8 mouse cellular contexts compared by ENCODE assay signal in the genomic region with DNA sequence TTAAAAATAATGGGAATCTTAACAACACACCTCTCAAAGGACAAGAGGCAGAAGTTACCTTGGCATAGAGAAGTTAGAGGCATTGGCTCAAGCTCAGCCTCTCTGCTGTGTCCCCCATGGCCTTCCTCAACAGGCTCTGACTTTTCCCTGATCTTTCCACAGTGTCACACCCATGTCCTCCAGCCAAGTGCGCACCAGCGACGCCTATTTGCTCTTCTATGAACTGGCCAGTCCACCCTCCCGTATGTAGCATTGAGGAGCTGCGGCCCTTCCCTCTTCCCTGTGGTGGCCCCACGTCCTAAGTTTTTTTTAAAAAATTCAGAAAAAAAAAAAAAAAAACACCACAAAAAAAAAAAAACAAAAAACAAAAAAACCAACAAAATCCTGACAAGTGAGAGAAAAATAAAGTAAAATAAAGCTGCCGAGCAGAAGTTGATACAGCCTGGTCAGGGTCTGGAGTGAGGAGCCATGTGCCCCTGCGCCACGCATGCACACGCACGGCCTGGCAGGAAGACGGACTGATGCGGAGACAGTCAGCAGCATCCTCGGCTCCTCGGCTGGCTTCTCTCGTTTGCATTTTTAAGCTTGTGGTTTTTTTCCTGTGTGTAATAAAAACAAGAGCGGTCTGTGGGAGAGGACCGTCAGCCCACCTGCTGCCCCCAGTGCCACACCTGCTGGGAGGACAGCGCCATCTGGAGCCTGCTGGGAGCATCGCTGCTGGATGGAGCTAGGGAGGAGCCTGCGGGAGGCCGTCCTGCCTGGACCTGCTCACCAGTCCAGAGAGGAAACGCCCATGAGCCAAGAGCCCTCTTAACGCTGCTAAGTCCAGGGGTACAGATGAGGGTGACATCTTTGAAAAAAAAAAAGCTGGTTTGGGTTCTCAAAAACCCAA. TPM values are rescaled to one million over a fixed set of nuclear protein-coding genes. Genes with fewer than 3 reads are reported as not detected.
DNase-seq lines count a peak whose midpoint lies in the region; ATAC-seq lines count a peak whose summit lies in the region.

No protein-coding gene starts in this region.

- intact Hi-C loops in left cerebral cortex, postnatal 25 days (cut with DNase I), result no loop called here

- DNase-seq in Muller cell, postnatal 12 days (ENCODE audit: inconsistent ontology term), result peak; percentile 64
- DNase-seq in cerebellum, postnatal 14 days, result peak; percentile 84 to 89
- DNase-seq in gastrocnemius, adult 18-20 months (ENCODE audit: low spot score), result peak; percentile 87
- peak; percentile 74 for DNase-seq in induced T-regulatory cell, adult 2 months (ENCODE audit: low read depth)
- peak; percentile 75 to 90 for DNase-seq in left cerebral cortex, postnatal 25 days (ENCODE audit: low spot score in 2 of 2)
- peak; percentile 69 for DNase-seq in mesoderm, embryonic 11.5 days (ENCODE audit: low read depth, low spot score)
- peak; percentile 75 to 80 for DNase-seq in right cerebral cortex, postnatal 36 days (ENCODE audit: low spot score in 2 of 2)

- ATAC-seq in inflammation-experienced regulatory T-cells, adult 6 months, result no peak

RNA-seq across cellular contexts. Expression of a gene that starts 7.7 kb away (rescaled TPM):
- not detected for total RNA-seq in gastrocnemius, adult 18-20 months (2021)
- total RNA-seq in left cerebral cortex, postnatal 25 days (2021), result 1 to 10 TPM in 1 of 2 experiments, under 1 TPM in 1; 0.55 to 1.6 TPM
- polyA plus RNA-seq in inflammation-experienced regulatory T-cells, adult 6 months (2017; shearing (Covaris generic)), result not detected

RNA-seq across cellular contexts. Expression of a gene that starts 13.2 kb away (rescaled TPM):
- total RNA-seq in gastrocnemius, adult 18-20 months (2021), result 1 to 10 TPM; 3.9 to 5.4 TPM
- total RNA-seq in left cerebral cortex, postnatal 25 days (2021), result 10 to 100 TPM; 23.1 to 26.1 TPM
- polyA plus RNA-seq in inflammation-experienced regulatory T-cells, adult 6 months (2017; shearing (Covaris generic)), result not detected

RNA-seq across cellular contexts. Expression of a gene that starts 19.4 kb away (rescaled TPM):
- total RNA-seq in gastrocnemius, adult 18-20 months (2021), result 1 to 10 TPM in 1 of 2 experiments, under 1 TPM in 1; 0.43 to 1.9 TPM
- under 1 TPM; 0.14 to 0.27 TPM for total RNA-seq in left cerebral cortex, postnatal 25 days (2021)
- not detected for polyA plus RNA-seq in inflammation-experienced regulatory T-cells, adult 6 months (2017; shearing (Covaris generic))

RNA-seq across cellular contexts. Expression of a gene that starts 19.5 kb away (rescaled TPM):
- 1 to 10 TPM; 1.5 to 3.0 TPM for total RNA-seq in gastrocnemius, adult 18-20 months (2021)
- 10 to 100 TPM; 30.6 to 31.5 TPM for total RNA-seq in left cerebral cortex, postnatal 25 days (2021)
- polyA plus RNA-seq in inflammation-experienced regulatory T-cells, adult 6 months (2017; shearing (Covaris generic)), result 1 to 10 TPM; 3.9 to 8.2 (median 6.0) TPM

RNA-seq across cellular contexts. Expression of a gene that starts 27.0 kb away (rescaled TPM):
- 100 to 1,000 TPM; 125 to 221 TPM for total RNA-seq in gastrocnemius, adult 18-20 months (2021)
- total RNA-seq in left cerebral cortex, postnatal 25 days (2021), result 100 to 1,000 TPM in 1 of 2 experiments, 10 to 100 TPM in 1; 72.3 to 106 TPM
- polyA plus RNA-seq in inflammation-experienced regulatory T-cells, adult 6 months (2017; shearing (Covaris generic)), result 1 to 10 TPM in 2 of 3 experiments, under 1 TPM in 1; 0.53 to 5.0 (median 2.2) TPM
